Mouse (Mus musculus): ENCODE data around the gene Mlst8.
"Not testable (repeated sequence)": the region's sequence is repeated elsewhere in the genome, so short reads cannot be mapped to it uniquely, and the experiment has no call there.

Gene Mlst8

GRCm38 (mm10) chr17:24469336-24469909 is 9.5 kb downstream of the Mlst8 start:
- DNase-seq (ENCODE audit: low read depth) = no peak

GRCm38 (mm10) chr17:24468636-24469246 is 10.1 kb downstream of the Mlst8 start:
- DNase-seq (ENCODE audit: low read depth) = no peak

GRCm38 (mm10) chr17:24463374-24464133 is 15.3 kb downstream of the Mlst8 start:
- no peak for DNase-seq (ENCODE audit: low read depth)

- DNase-seq (ENCODE audit: low read depth) = no peak
Measured at GRCm38 (mm10) chr17:24462932-24463331, 15.9 kb downstream of the Mlst8 start.

- DNase-seq (ENCODE audit: low read depth) = no peak
Measured at GRCm38 (mm10) chr17:24461580-24461979, 17.3 kb downstream of the Mlst8 start.

- DNase-seq (ENCODE audit: low read depth) = not testable (repeated sequence)
Measured at GRCm38 (mm10) chr17:24455523-24456206, 23.2 kb downstream of the Mlst8 start.

GRCm38 (mm10) chr17:24454756-24455522 is 23.9 kb downstream of the Mlst8 start:
- DNase-seq (ENCODE audit: low read depth) = peak; percentile 99

GRCm38 (mm10) chr17:24454218-24454755 is 24.6 kb downstream of the Mlst8 start:
- DNase-seq (ENCODE audit: low read depth) = no peak

- no peak for DNase-seq (ENCODE audit: low read depth)
Measured at GRCm38 (mm10) chr17:24453372-24453771, 25.5 kb downstream of the Mlst8 start.

- DNase-seq (ENCODE audit: low read depth) = no peak
Measured at GRCm38 (mm10) chr17:24451220-24451619, 27.7 kb downstream of the Mlst8 start.

- DNase-seq (ENCODE audit: low read depth) = no peak
Measured at GRCm38 (mm10) chr17:24449507-24449906, 29.4 kb downstream of the Mlst8 start.

GRCm38 (mm10) chr17:24446590-24446989 is 32.3 kb downstream of the Mlst8 start:
- no peak for DNase-seq (ENCODE audit: low read depth)

- DNase-seq (ENCODE audit: low read depth) = no peak
Measured at GRCm38 (mm10) chr17:24443409-24443808, 35.5 kb downstream of the Mlst8 start.

GRCm38 (mm10) chr17:24442632-24443155 is 36.2 kb downstream of the Mlst8 start, which contains the start of gene Dnase1l2:
TSS of gene Dnase1l2 (minus strand) at chr17:24443105.
- no peak for DNase-seq (ENCODE audit: low read depth)

GRCm38 (mm10) chr17:24442107-24442506 is 36.8 kb downstream of the Mlst8 start:
- no peak for DNase-seq (ENCODE audit: low read depth)

- no peak for DNase-seq (ENCODE audit: low read depth)
Measured at GRCm38 (mm10) chr17:24441148-24441547, 37.7 kb downstream of the Mlst8 start.

GRCm38 (mm10) chr17:24440377-24440776 is 38.5 kb downstream of the Mlst8 start:
- DNase-seq (ENCODE audit: low read depth) = no peak

- DNase-seq (ENCODE audit: low read depth) = no peak
Measured at GRCm38 (mm10) chr17:24437016-24437415, 41.9 kb downstream of the Mlst8 start.

GRCm38 (mm10) chr17:24429201-24429983 is 49.5 kb downstream of the Mlst8 start:
- no peak for DNase-seq (ENCODE audit: low read depth)

- DNase-seq (ENCODE audit: low read depth) = peak; percentile 10
Measured at GRCm38 (mm10) chr17:24427170-24427557, 51.7 kb downstream of the Mlst8 start.

All from fibroblast of lung, adult 2 months (primary cell).